Mouse (Mus musculus) c-Kit-positive CD71-positive TER-119-negative erythroid progenitor cells, embryonic 14.5 days (primary cell): ENCODE measurements around the gene Ccdc92b.

Experiments
- DNase-seq: peaks from one replicate; pipeline ENCODE4 v3.0.0-alpha.2; 2013; ENCODE audit warnings: low read depth

The Ccdc92b gene

DNA sequence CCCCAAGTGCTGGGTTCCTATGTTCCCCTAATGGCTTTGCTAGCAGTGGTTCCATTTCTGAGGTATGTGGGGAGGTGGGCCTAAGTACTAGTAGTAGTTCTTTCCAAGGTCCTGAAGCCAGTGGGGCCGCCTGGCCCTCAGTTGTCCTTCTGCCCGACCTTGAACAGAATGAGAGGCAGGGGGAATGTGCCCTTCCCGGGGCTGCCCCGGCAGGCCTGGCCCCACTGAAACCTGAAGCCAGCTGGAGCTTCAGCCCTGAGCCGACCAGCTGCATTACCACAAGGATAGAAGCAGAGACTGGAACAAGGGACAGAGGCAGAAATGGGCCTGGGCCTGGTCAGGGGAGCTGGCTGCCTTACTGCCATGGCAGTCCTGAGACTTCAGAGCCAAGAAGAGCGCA is 34.0 kb downstream of the Ccdc92b start:
- DNase-seq, result no peak

DNA sequence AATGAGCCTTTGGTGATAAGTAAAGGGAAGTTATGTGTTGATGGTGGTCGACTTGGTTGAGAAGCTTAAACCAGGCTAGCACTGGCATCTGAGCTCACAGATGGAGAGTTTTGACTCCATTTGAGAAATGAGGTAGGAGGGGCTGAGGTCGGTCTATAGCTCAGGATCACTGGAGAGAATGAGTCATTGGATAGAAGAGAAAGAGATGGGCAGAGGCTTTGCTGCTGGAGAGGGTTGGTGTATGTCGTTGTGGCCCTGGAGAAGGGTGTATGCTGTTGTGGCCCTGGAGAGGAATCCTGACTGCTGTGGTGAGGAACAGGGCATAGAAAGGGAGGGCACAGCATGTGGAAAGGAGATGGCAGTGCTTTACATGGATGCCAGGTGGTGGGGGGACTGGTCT is 36.5 kb downstream of the Ccdc92b start:
- no peak for DNase-seq

DNA sequence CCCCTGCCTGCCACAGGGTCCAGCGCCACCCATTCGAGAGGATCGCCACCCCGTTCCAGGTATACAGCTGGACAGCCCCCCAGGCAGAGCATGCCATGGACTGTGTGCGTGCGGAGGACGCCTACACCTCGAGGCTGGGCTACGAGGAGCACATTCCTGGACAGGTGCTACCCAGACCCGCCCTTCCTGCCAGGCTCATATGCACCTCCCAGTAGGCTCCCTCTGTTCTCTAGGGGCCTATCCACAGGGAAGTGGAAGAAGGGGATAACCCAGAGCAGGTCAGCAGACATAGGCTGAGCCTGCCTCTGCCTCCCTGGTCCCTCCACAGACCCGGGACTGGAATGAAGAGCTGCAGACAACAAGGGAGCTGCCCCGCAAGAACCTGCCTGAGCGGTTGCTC is 40.9 kb downstream of the Ccdc92b start:
- no peak for DNase-seq

DNA sequence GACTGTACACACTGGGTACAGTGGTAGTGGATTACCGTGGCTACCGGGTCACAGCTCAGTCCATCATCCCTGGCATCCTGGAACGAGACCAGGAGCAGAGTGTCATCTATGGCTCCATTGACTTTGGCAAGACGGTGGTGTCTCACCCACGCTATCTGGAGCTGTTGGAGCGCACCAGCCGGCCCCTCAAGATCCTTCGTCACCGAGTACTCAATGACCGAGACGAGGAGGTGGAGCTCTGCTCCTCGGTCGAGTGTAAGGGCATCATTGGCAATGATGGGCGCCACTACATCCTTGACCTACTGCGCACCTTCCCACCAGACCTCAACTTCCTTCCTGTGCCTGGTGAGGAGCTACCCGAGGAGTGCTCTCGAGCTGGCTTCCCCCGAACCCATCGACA is 42.2 kb downstream of the Ccdc92b start:
- DNase-seq, result no peak

DNA sequence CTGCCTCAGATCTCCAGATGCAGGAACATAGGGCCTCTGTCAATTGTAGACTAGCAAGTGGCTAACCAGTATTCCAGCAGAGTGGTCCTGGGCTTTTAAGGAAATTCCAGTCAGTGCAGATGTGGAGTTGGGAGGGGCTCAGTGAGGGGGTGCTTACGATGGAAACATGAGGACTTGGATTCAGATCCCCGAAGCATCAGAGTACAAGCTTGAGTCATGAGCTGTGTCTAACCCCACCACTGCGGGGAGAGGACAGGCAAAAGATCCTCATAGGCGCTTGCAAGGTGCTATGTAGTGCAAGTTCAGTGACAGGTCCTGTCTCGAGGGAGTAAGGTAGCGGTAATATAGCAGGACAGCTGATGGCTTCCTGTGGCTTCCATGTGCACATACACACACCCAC is 42.8 kb downstream of the Ccdc92b start:
- DNase-seq, result no peak

DNA sequence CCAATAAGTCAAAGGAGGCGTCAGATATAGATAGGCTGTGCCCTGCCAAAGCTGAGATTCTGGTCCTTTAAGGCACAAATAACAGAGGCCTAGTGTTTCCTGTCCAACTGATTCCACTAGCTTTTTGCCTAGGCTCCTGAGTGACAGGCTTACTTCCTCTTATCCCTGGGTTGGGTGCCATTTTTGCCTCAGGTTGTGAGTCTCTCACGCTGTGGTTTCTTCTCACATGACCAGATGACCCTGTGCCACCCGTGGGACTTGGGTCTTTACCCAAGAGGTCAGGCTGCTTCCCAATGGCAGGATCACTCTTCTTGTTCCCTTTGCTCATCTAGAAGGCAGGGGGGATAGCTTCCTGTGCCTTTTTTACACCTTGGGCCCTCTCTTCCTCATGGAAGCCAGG is 44.9 kb downstream of the Ccdc92b start:
- DNase-seq, result no peak

DNA sequence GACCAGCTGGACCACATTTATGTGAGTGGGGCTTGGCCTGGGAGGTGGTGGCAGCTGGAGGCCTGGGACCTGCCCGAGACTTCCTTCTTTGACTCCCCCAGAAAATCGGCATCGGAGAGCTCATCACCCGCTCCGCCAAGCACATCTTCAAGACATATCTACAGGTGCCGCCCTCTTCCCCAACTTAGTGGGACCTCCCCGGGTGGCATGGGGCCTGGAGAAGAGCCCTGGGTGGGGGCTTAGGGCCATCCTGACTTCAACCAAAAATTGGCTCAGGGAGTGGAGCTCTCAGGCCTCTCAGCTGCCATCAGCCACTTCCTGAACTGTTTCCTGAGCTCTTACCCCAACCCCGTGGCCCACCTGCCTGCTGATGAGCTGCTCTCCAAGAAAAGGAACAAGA is 45.5 kb downstream of the Ccdc92b start:
- DNase-seq, result no peak

DNA sequence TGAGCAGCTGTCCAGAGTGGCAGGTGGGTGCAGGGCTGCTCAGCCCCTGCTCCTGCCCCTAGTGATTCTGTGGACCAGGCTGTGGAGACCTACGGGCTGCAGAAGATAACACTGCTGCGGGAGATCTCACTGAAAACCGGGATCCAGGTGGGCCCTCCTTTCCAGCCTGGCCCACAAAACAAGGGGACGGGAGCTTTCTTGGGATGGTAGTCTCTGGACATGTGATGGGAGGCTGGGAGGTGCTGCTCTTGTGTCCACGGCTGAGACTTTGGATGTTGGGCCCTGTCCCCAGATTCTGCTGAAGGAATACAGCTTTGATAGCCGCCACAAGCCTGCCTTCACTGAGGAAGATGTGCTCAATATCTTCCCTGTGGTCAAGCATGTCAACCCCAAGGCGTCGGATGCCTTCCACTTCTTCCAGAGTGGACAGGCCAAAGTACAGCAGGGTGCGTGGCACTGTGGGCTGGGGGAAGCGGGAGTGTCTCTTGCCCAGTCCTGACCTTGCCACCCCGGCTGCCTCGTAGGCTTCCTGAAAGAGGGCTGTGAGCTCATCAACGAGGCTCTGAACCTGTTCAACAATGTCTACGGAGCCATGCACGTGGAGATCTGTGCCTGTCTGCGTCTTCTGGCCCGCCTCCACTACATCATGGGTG is 46.4 kb downstream of the Ccdc92b start:
- DNase-seq, result no peak

DNA sequence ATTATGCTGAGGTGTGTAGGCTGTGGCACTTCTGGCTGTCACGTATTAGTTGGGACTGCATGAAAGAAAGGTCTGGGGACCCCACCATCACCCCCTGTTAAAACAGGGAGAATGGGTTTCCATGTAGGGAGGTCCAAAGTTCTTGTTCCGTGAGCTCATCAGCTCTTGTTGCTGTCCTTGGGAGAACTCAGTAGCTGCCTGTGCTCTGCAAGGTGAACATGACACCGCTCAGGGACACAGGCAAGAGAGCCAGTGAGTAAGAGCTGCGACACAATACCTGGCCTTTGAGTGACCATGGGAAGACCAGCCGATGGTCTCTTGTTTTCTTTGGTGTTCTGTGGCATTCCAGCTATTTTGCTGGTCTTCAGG is 46.9 kb downstream of the Ccdc92b start:
- no peak for DNase-seq

DNA sequence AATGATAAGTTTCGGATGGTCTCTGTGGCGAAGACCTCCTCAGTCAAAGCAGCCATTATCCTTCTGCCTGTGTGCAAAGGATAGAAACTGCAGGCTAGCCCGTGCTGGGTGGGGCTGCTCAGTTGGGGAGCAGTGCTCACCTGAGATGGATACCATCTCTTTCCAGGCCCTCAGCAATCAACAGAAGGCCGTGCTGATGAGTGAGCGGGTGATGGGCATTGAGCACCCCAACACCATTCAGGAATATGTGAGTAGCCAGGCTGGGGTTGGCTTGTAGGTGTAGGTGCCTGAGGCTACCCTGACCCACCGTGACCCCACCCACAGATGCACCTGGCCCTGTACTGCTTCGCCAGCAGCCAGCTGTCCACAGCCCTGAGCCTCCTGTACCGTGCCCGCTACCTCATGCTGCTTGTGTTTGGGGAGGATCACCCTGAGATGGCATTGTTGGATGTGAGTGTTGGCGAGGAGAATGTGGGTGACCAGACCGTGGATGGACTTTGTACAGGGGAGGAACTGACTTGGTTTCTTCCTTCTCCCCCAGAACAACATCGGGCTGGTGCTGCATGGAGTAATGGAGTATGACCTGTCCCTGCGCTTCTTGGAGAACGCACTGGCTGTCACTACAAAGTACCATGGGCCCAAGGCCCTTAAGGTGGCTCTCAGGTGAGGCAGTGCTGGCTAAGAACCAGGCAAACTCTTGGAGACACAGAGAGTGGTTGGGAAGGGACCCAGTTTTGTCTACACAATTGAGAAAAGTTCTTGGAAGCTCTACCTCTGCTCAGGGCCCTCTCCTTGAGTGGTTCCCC is 47.6 kb downstream of the Ccdc92b start:
- no peak for DNase-seq

DNA sequence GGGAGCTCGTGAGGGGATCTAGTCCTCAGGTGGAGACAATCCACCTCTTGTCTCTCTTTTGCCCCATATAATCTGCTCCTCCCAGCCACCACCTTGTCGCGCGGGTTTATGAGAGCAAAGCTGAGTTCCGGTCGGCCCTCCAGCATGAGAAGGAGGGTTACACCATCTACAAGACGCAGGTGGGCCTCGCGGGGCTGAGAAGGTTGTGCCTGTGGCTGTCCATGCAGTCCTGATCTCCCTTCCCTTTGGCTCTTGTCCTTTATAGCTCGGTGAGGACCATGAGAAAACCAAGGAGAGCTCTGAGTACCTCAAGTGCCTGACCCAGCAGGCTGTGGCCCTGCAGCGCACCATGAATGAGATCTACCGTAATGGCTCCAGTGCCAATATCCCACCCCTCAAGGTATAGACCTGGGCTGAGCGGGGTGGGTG is 48.2 kb downstream of the Ccdc92b start:
- DNase-seq, result no peak

DNA sequence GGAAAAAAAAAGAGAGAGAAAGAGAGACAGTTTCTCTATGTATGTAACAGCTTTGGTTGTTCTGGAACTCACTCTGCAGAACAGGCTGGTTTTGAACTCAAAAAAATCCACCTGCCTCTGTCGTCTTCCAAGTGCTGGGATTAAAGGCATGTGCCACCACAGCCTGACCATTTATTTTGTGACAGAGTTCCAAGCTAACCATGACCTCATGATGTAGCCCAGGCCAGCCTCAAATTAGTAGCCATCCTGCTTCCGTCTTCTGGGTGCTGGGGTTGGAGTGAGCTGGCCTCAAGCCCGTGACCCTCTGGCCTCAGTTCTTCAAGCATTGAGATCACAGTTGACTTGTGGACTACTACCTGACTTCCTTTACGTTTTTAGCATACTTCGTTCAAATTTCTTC is 49.1 kb downstream of the Ccdc92b start:
- no peak for DNase-seq

DNA sequence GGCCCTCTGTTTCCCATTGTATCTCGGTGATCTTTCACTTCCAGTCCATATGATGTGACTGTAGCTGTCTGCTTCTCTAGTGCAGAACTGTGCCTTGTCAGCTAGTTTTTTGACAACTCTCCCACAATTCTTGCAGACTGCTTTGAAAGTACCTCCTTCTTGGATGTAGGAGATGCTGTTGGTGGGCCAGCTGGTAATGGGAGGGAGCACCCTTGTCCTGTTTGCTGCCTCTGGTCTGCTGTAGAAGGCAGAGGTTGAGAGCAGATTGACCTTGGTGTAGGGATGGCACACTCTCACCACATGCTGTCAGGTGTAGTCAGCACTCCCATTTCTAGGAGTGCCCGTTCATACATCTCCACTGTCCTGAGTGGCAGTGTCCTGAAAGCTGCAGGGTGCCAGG is 49.6 kb downstream of the Ccdc92b start:
- DNase-seq, result no peak

DNA sequence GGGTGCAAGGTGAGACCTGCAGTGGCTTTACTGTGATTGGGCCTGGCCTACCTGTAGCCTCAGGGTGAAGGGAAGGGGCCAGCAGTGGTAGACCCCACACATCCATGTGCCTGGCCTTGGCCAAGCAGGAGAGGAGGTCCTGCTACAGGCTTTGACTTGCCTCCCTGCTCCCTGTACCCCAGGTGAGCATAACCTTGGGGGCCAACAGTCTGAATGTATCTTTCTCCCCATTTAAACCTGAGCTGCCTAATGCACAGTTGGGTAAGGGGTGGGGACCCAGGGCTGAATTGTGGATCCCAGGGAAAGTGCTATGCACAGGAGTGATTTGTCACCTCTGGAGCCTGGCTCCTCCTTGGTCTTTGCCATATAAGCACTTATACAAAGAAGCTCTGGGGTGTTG is 50.7 kb downstream of the Ccdc92b start:
- DNase-seq, result no peak

DNA sequence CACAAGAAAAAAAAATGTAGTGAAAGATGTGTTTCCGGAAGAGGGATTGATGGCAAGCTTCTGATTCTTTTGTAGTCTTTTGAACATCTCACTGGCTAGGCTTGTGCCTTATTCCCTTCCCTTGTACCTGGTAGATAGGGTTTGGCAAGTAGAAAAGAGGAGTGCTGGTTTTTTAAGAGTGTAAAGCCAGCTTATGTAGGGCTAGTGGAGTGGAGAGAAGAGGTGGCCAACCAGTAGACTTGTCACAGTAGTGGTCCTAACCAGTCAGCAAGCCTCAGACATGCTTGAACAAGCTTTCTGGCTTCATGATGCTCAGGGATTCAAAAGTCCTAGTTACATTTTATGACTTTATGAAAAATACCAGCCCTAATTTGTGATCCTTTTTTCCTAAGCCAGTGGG is 51.6 kb downstream of the Ccdc92b start:
- no peak for DNase-seq

DNA sequence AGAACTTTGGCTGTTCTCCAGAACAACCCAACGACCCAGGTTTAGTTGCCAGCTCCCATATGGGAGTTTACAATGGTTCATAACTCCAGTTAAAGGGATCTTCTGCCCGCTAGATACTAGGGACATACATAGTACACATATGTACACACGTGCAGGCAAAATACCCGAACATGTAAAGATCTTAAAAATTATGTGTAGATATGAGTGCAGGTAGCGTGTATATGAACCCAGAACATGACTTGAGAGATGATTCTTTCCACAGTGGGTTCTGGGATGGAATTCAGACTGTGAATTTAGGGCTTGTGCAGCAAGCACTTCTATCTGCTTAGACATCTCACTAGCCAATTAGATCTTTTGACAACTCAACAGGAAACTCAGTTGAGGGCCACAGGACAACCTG is 52.4 kb downstream of the Ccdc92b start:
- no peak for DNase-seq

DNA sequence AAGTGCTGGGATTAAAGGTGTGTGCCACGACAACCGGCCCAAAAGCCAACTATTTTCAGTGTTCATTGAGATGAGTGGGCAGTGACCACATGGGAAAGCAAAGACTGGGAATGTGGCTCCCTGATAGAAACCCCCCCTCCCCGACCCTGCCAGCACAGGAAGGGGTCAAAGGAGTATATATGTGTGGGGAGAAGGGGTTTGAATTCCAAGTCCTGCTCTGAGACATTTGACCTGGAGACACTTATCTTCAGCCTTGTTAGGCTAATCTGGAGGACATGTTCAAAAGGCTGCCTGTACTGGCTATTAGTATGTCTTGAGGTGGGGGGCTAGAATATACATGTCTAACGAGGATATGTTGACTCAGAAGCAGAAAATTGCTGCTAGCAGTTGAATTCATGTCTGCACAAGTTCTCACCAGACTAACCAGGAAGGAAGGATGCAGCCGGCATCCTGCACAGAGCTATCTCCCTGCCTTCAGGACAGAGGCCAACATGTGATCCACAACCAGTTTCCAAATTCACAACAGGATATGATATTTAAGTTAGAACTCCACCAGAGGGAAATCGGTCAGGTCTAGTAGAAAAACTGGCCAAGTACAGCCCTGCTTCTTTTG is 53.6 kb downstream of the Ccdc92b start:
- DNase-seq, result no peak

DNA sequence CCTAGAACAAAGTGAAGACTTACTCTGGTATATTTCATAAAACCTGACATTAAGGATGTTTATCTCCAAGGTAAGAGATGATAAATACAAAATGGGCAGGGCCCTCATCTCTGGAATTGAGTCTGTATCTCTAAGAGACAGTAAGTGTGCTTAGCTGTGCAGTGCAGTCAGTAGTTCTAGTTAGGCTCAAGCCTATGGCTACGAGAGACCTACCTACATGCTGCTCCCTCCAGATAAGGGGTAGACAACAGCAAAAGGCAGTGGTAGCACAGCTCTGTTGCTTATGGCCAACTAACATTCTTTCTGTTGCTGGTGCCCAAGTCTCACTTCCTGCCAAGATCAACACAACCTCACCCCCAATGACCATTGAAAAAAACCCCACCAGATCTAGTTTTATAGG is 54.2 kb downstream of the Ccdc92b start:
- DNase-seq, result peak; percentile 57

DNA sequence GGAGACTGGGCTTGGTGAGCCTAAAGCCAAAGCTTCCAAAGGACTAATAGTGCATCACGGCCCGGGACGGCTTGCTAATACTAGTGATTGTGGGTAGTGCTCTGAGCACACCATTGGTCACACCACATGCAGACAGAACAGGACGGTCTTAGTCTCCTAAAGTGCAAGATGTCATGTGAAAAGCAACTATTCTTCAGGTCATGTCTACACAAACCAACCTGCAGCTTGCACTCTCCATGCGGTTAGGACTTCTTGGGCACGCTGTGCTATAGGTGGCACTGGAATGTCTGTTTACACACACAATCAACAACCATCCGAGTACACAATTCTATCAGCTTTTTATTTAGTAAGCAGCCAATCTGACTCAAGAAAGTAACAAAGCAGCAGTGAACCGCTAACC is 55.3 kb downstream of the Ccdc92b start:
- no peak for DNase-seq

DNA sequence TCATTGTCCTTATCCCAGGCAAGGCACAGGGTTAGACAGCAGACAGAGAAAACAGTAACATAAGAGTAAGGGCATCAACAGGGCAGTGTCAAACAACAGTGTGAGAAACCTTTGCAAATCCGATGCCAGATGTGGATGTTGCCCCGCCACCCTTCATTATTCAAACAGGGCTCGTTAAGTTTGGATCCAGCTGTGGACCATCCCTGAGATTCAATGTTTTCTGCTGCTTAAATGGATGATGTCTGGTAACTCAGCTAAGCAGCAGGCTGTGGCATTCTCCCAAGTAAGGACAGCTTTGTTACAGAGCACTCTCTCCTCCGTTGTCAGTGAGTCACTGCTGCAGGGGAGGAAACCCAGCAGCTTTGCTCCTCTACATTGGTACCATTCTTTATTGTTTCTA is 55.8 kb downstream of the Ccdc92b start:
- DNase-seq, result no peak
